Mouse (Mus musculus): Measurements from ENCODE around the gene Fam43b.

- TF ChIP-seq CTCF (conservative IDR thresholded peaks at IDR 0.05; ENCODE audit: low read length) = no peak
- no peak for TF ChIP-seq NANOG (IDR thresholded peaks at IDR 0.05; ENCODE audit: borderline replicate concordance, low read length)
These were observed 2.6 kb downstream of the Fam43b start for GRCm38 (mm10) chr4:138393703-138394102.

Measured in E14TG2a.4 (cell line).